Mouse (Mus musculus) fibroblast of lung, adult 2 months (primary cell): Measurements from ENCODE around the gene Zbtb40.

ENCODE experiments used
- DNase-seq: peaks from one replicate; pipeline ENCODE4 v3.0.0-alpha.2; 2011; ENCODE audit warnings: low read depth

Gene Zbtb40

GRCm38 (mm10) chr4:137048550-137049032, at the start of gene Zbtb40:
Gene Zbtb40, minus strand, starts transcription at chr4:137048801.
- DNase-seq, result peak; percentile 89

- no peak for DNase-seq
Observed at GRCm38 (mm10) chr4:137097984-137098327, 49.4 kb upstream of the Zbtb40 start.

GRCm38 (mm10) chr4:137097246-137097983, 48.8 kb upstream of the Zbtb40 start:
- DNase-seq, result no peak

GRCm38 (mm10) chr4:137096353-137096752, 47.8 kb upstream of the Zbtb40 start:
- no peak for DNase-seq

GRCm38 (mm10) chr4:137085083-137085810, 36.6 kb upstream of the Zbtb40 start:
- DNase-seq, result peak; percentile 58

GRCm38 (mm10) chr4:137082866-137083265, 34.3 kb upstream of the Zbtb40 start:
- no peak for DNase-seq

GRCm38 (mm10) chr4:137081401-137081800, 32.8 kb upstream of the Zbtb40 start:
- DNase-seq, result no peak

GRCm38 (mm10) chr4:137077216-137077615, 28.6 kb upstream of the Zbtb40 start:
- DNase-seq, result no peak

GRCm38 (mm10) chr4:137071204-137071603, 22.6 kb upstream of the Zbtb40 start:
- DNase-seq, result no peak

- no peak for DNase-seq
Observed at GRCm38 (mm10) chr4:137068491-137068890, 19.9 kb upstream of the Zbtb40 start.

- no peak for DNase-seq
Observed at GRCm38 (mm10) chr4:137065846-137066245, 17.2 kb upstream of the Zbtb40 start.

- DNase-seq, result no peak
Observed at GRCm38 (mm10) chr4:137054932-137055331, 6.3 kb upstream of the Zbtb40 start.

GRCm38 (mm10) chr4:137053810-137054209, 5.2 kb upstream of the Zbtb40 start:
- no peak for DNase-seq

- DNase-seq, result no peak
Observed at GRCm38 (mm10) chr4:137047840-137048549, 606 bp downstream of the Zbtb40 start.

- no peak for DNase-seq
Observed at GRCm38 (mm10) chr4:137046110-137046509, 2.5 kb downstream of the Zbtb40 start.

GRCm38 (mm10) chr4:137044516-137044915, 4.1 kb downstream of the Zbtb40 start:
- DNase-seq, result no peak

GRCm38 (mm10) chr4:137043799-137044198, 4.8 kb downstream of the Zbtb40 start:
- DNase-seq, result no peak

- DNase-seq, result no peak
Observed at GRCm38 (mm10) chr4:137042039-137042438, 6.6 kb downstream of the Zbtb40 start.

- no peak for DNase-seq
Observed at GRCm38 (mm10) chr4:137041161-137041621, 7.4 kb downstream of the Zbtb40 start.

- no peak for DNase-seq
Observed at GRCm38 (mm10) chr4:137039441-137039840, 9.2 kb downstream of the Zbtb40 start.

- DNase-seq, result no peak
Observed at GRCm38 (mm10) chr4:137038501-137038900, 10.1 kb downstream of the Zbtb40 start.

- no peak for DNase-seq
Observed at GRCm38 (mm10) chr4:137038096-137038495, 10.5 kb downstream of the Zbtb40 start.
